Mouse (Mus musculus) embryonic facial prominence, embryonic 13.5 days (tissue): ENCODE results near the gene AC129217.1. TPM values are rescaled to one million over a fixed set of nuclear protein-coding genes. Genes with fewer than 3 reads are reported as not detected.

Source experiments
- ATAC-seq: fragments of 200-750 bp; cut with Nextera tagmentation; 2 replicates; pipeline ENCODE4 v1.8.0; 2017; ENCODE audit warnings: low read depth; ENCODE audit not compliant: insufficient number of reproducible peaks, insufficient read depth, low FRiP score, low TSS enrichment
- H3K27ac ChIP-seq: fragments of 300-500 bp; sonication (generic); 2 replicates; pipeline ENCODE4 v1.5.1; 2015; ENCODE audit warnings: moderate library complexity, mild to moderate bottlenecking, inconsistent platforms
- H3K27me3 ChIP-seq: fragments of 300-500 bp; sonication (generic); 2 replicates; pipeline ENCODE4 v1.6.1; 2015; ENCODE audit warnings: mild to moderate bottlenecking, inconsistent platforms
- H3K36me3 ChIP-seq: fragments of 300-500 bp; sonication (generic); 2 replicates; pipeline ENCODE4 v1.6.1; 2015; ENCODE audit warnings: mild to moderate bottlenecking, inconsistent platforms
- H3K4me1 ChIP-seq: fragments of 300-500 bp; sonication (generic); 2 replicates; pipeline ENCODE4 v1.6.1; 2015; ENCODE audit warnings: inconsistent platforms
- H3K4me2 ChIP-seq: fragments of 300-500 bp; sonication (generic); 2 replicates; pipeline ENCODE4 v1.6.1; 2015; ENCODE audit warnings: moderate library complexity, mild to moderate bottlenecking, inconsistent platforms
- H3K4me3 ChIP-seq: fragments of 300-500 bp; sonication (generic); 2 replicates; pipeline ENCODE4 v1.5.1; 2015; ENCODE audit warnings: mild to moderate bottlenecking, inconsistent platforms
- H3K9ac ChIP-seq: fragments of 300-500 bp; sonication (generic); 2 replicates; pipeline ENCODE4 v1.6.1; 2015; ENCODE audit warnings: mild to moderate bottlenecking, inconsistent platforms
- H3K9me3 ChIP-seq: fragments of 300-500 bp; sonication (generic); 2 replicates; pipeline ENCODE4 v1.6.1; 2016; ENCODE audit warnings: inconsistent platforms
- WGBS: fragments of 180-500 bp; shearing (Covaris S2); methylation state at CpG from one replicate; pipeline ENCODE4 v1.1.7; 2015; ENCODE audit warnings: mixed read lengths; 5-methylcytosine and 5-hydroxymethylcytosine counted together
- microRNA-seq: library from miRNA; unstranded; fragments of <30 nt; microRNA quantifications from one replicate; pipeline ENCODE4, GENCODE M21; 2016
- polyA plus RNA-seq: library from polyadenylated mRNA; unstranded; fragments of >200 nt; fragmentation: Nextera tagmentation; extraction: Ambion mirVana; gene quantifications from 2 replicates; pipeline ENCODE4 v1.2.1, GENCODE M21; 2015

The AC129217.1 gene
- polyA plus RNA-seq, 1 experiment from 2014 or later, result not detected

GRCm38 (mm10) chr19:8875031-8875430 lies 45.5 kb downstream of the AC129217.1 start:
- H3K4me1 ChIP-seq, result peaks cover 19% of the 10 kb centered on the region
- WGBS, result 92% methylated on average over 7 of the region's 7 CpGs
- H3K27me3 ChIP-seq, result no peaks in the 10 kb centered on the region
- no peak overlapping the region for H3K9ac ChIP-seq
- no peak for ATAC-seq
- H3K9me3 ChIP-seq, result no peaks in the 10 kb centered on the region
- no peak overlapping the region for H3K4me3 ChIP-seq
- H3K4me2 ChIP-seq, result no peak overlapping the region
- no peak overlapping the region for H3K27ac ChIP-seq
- peaks cover 55% of the 10 kb centered on the region for H3K36me3 ChIP-seq

GRCm38 (mm10) chr19:8880311-8881033 lies 50.9 kb downstream of the AC129217.1 start, which contains the start of gene Uqcc3:
Uqcc3 (minus strand) TSS chr19:8880923.
- peak; percentile 91 for ATAC-seq
- H3K9me3 ChIP-seq, result no peaks in the 10 kb centered on the region

GRCm38 (mm10) chr19:8881034-8881392 lies 51.4 kb downstream of the AC129217.1 start:
- H3K27me3 ChIP-seq, result no peaks in the 10 kb centered on the region
- peak overlapping the region; percentile 86 for H3K4me3 ChIP-seq
- no peak overlapping the region for H3K27ac ChIP-seq
- H3K4me2 ChIP-seq, result peak overlapping the region; percentile 87
- ATAC-seq, result no peak
- H3K9ac ChIP-seq, result peak overlapping the region; percentile 93
- peaks cover 9% of the 10 kb centered on the region for H3K4me1 ChIP-seq
- 20% methylated on average over 3 of the region's 3 CpGs for WGBS
- no peaks in the 10 kb centered on the region for H3K9me3 ChIP-seq
- H3K36me3 ChIP-seq, result peaks cover 25% of the 10 kb centered on the region

More at GRCm38 (mm10) chr19:8880311-8881033, 50.9 kb downstream of the AC129217.1 start, which contains the start of gene Uqcc3:
- peak within 1 kb of the TSS; percentile 87 for H3K4me2 ChIP-seq
- H3K36me3 ChIP-seq, result peaks cover 30% of the 10 kb centered on the region
- H3K27ac ChIP-seq, result peak within 1 kb of the TSS; percentile 83
- under 1% methylated on average over 42 of the region's 42 CpGs for WGBS
- H3K27me3 ChIP-seq, result no peaks in the 10 kb centered on the region
- H3K4me3 ChIP-seq, result peak within 1 kb of the TSS; percentile 86
- peaks cover 9% of the 10 kb centered on the region for H3K4me1 ChIP-seq
- peak within 1 kb of the TSS; percentile 93 for H3K9ac ChIP-seq

- ATAC-seq, result no peak
- no peak within 1 kb of the TSS for H3K27ac ChIP-seq
- H3K36me3 ChIP-seq, result peaks cover 10% of the 10 kb centered on the region
- H3K4me2 ChIP-seq, result no peak within 1 kb of the TSS
- WGBS, result 79% methylated on average over 3 of the region's 3 CpGs
- H3K9ac ChIP-seq, result no peak within 1 kb of the TSS
- no peaks in the 10 kb centered on the region for H3K27me3 ChIP-seq
- no peaks in the 10 kb centered on the region for H3K9me3 ChIP-seq
- peaks cover 19% of the 10 kb centered on the region for H3K4me1 ChIP-seq
- no peak within 1 kb of the TSS for H3K4me3 ChIP-seq
Measured at GRCm38 (mm10) chr19:8883616-8884015, 54.0 kb downstream of the AC129217.1 start, which contains the start of the genes Lbhd1 and Gm49403. Lbhd1 (plus strand) TSS chr19:8883732. Gm49403 (plus strand) TSS chr19:8883930.

GRCm38 (mm10) chr19:8886916-8887584 lies 57.5 kb downstream of the AC129217.1 start:
- peak overlapping the region; percentile 67 for H3K4me2 ChIP-seq
- WGBS, result 45% methylated on average over 1 of the region's 1 CpGs
- peaks cover 17% of the 10 kb centered on the region for H3K4me1 ChIP-seq
- H3K27ac ChIP-seq, result peak overlapping the region; percentile 91
- ATAC-seq, result no peak
- peak overlapping the region; percentile 71 for H3K4me3 ChIP-seq
- no peaks in the 10 kb centered on the region for H3K27me3 ChIP-seq
- no peaks in the 10 kb centered on the region for H3K9me3 ChIP-seq
- peaks cover 16% of the 10 kb centered on the region for H3K36me3 ChIP-seq
- peak overlapping the region; percentile 93; the same call in 1 of the 2 replicates for H3K9ac ChIP-seq

DNA sequence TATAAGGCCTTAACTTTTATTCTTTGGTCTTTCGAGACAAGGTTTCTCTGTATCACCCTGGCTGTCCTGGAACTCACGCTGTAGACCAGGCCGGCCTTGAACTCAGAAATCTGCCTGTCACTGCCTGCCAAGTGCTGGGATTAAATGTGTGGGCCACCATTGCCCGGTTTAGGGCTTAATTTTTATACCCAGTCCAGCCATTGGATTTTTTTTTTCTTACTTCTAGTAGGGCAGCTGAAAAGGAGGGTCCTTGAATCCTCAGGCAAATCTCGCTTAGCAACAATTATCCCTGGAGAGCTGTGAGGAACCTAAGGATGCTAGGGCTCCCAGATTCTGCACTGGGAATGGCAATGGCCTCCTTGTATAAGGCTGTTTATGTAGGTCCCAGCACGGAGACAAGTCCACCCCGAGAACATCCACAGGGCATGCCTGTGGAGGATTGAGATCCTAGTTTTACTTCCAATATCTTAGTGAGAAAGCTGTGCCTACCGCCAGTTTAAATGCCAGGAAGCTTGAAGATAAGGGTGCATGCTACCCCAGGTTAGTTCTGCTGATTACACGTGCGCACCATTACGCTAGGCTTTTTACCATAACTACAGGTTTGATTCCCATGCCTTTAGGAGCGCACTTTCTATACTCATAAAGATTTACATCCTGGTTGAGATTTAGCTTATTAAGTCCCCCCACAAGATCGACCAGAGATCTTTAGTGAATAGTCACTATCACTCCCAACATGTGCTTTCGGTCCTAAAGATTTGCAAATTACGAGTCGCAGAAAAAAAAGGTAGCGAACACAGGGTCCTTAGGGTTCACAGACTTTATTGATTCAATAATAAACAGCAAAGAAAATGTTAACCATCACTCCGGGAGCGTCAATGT lies 58.3 kb downstream of the AC129217.1 start:
- H3K9me3 ChIP-seq, result no peaks in the 10 kb centered on the region
- no peaks in the 10 kb centered on the region for H3K27me3 ChIP-seq
- H3K4me1 ChIP-seq, result peaks cover 17% of the 10 kb centered on the region
- H3K27ac ChIP-seq, result peak overlapping the region; percentile 91
- H3K9ac ChIP-seq, result peak overlapping the region; percentile 93
- ATAC-seq, result no peak
- WGBS, result 14% methylated on average over 19 of the region's 19 CpGs
- peak overlapping the region; percentile 71 for H3K4me3 ChIP-seq
- H3K36me3 ChIP-seq, result peaks cover 16% of the 10 kb centered on the region
- H3K4me2 ChIP-seq, result peak overlapping the region; percentile 67

GRCm38 (mm10) chr19:8888511-8889385 lies 59.2 kb downstream of the AC129217.1 start, which contains the start of the genes 1810009A15Rik and Gm49416:
1810009A15Rik (plus strand) TSS chr19:8888853.
Gm49416 (plus strand) TSS chr19:8888926.
- Histone ChIP-seq H3K9me3 (no peaks in the 10 kb centered on the region), H3K27me3 (no peaks in the 10 kb centered on the region), H3K36me3 (peaks cover 16% of the 10 kb centered on the region), H3K27ac (peak within 1 kb of the TSS; percentile 91), H3K9ac (peak within 1 kb of the TSS; percentile 93), H3K4me1 (peaks cover 22% of the 10 kb centered on the region), H3K4me3 (peak within 1 kb of the TSS; percentile 71), H3K4me2 (peak within 1 kb of the TSS; percentile 67)
- ATAC-seq, result peak; percentile 92
- WGBS, result under 1% methylated on average over 58 of the region's 58 CpGs

Small RNA genes lying within 50 kb of the gene (microRNA-seq; reads per million reads assigned to microRNA genes)
- gene Mir5136, result not detected

Other genes starting within 250 kb of the AC129217.1 start
- not detected in 2 replicates for gene Slc22a8, start 238.5 kb upstream of the AC129217.1 start, polyA plus RNA-seq
- 0.08 and 0.12 TPM in 2 replicates for gene Slc22a6, start 211.7 kb upstream of the AC129217.1 start, polyA plus RNA-seq
- 0.66 and 1.4 TPM in 2 replicates for gene Chrm1, start 166.0 kb upstream of the AC129217.1 start, polyA plus RNA-seq
- gene Slc3a2, start 106.4 kb upstream of the AC129217.1 start, polyA plus RNA-seq, result 99.9 and 116 TPM in 2 replicates
- 88.6 and 100 TPM in 2 replicates for gene Wdr74, start 93.9 kb upstream of the AC129217.1 start, polyA plus RNA-seq
- 2.2 and 2.7 TPM in 2 replicates for gene 1700092M07Rik, start 89.1 kb upstream of the AC129217.1 start, polyA plus RNA-seq
- 182 and 184 TPM in 2 replicates for gene Stx5a, start 88.4 kb upstream of the AC129217.1 start, polyA plus RNA-seq
- gene Nxf1, start 72.7 kb upstream of the AC129217.1 start, polyA plus RNA-seq, result 199 and 230 TPM in 2 replicates
- gene Tmem223, start 58.8 kb upstream of the AC129217.1 start, polyA plus RNA-seq, result 211 and 227 TPM in 2 replicates
- gene Tmem179b, start 55.3 kb upstream of the AC129217.1 start, polyA plus RNA-seq, result 67.6 and 76.1 TPM in 2 replicates
- 28.5 and 35.6 TPM in 2 replicates for gene Taf6l, start 43.4 kb upstream of the AC129217.1 start, polyA plus RNA-seq
- gene Polr2g, start 31.2 kb upstream of the AC129217.1 start, polyA plus RNA-seq, result 175 and 178 TPM in 2 replicates
- gene Zbtb3, start 27.2 kb upstream of the AC129217.1 start, polyA plus RNA-seq, result 5.5 and 6.0 TPM in 2 replicates
- gene Ttc9c, start 10.4 kb upstream of the AC129217.1 start, polyA plus RNA-seq, result 78.7 and 82.9 TPM in 2 replicates
- 7.4 and 7.6 TPM in 2 replicates for gene Hnrnpul2, start 9.8 kb upstream of the AC129217.1 start, polyA plus RNA-seq
- 52.6 and 53.3 TPM in 2 replicates for gene Bscl2, start 7.7 kb downstream of the AC129217.1 start, polyA plus RNA-seq
- 10.4 and 10.6 TPM in 2 replicates for gene Gng3, start 9.4 kb downstream of the AC129217.1 start, polyA plus RNA-seq
- gene Lrrn4cl, start 21.0 kb downstream of the AC129217.1 start, polyA plus RNA-seq, result 0.65 and 0.74 TPM in 2 replicates
- gene Ubxn1, start 41.7 kb downstream of the AC129217.1 start, polyA plus RNA-seq, result 184 and 189 TPM in 2 replicates
- 64.2 and 72.3 TPM in 2 replicates for gene Uqcc3, start 51.1 kb downstream of the AC129217.1 start, polyA plus RNA-seq
- 56.0 and 91.0 TPM in 2 replicates for gene Lbhd1, start 54.0 kb downstream of the AC129217.1 start, polyA plus RNA-seq
- gene Gm49403, start 54.2 kb downstream of the AC129217.1 start, polyA plus RNA-seq, result not detected in 2 replicates
- gene 1810009A15Rik, start 59.1 kb downstream of the AC129217.1 start, polyA plus RNA-seq, result 84.9 and 90.0 TPM in 2 replicates
- not detected in 2 replicates for gene Gm49416, start 59.2 kb downstream of the AC129217.1 start, polyA plus RNA-seq
- 36.7 and 42.6 TPM in 2 replicates for gene Ints5, start 63.2 kb downstream of the AC129217.1 start, polyA plus RNA-seq
- 107 and 108 TPM in 2 replicates for gene Ganab, start 68.3 kb downstream of the AC129217.1 start, polyA plus RNA-seq
- 44.7 and 54.6 TPM in 2 replicates for gene B3gat3, start 90.6 kb downstream of the AC129217.1 start, polyA plus RNA-seq
- 2.7 and 3.3 TPM in 2 replicates for gene Rom1, start 99.6 kb downstream of the AC129217.1 start, polyA plus RNA-seq
- gene Eml3, start 99.8 kb downstream of the AC129217.1 start, polyA plus RNA-seq, result 32.3 and 32.8 TPM in 2 replicates
- gene Mta2, start 112.1 kb downstream of the AC129217.1 start, polyA plus RNA-seq, result 187 and 189 TPM in 2 replicates
- gene Tut1, start 124.1 kb downstream of the AC129217.1 start, polyA plus RNA-seq, result 33.6 and 34.5 TPM in 2 replicates
- 481 and 529 TPM in 2 replicates for gene Eef1g, start 137.3 kb downstream of the AC129217.1 start, polyA plus RNA-seq
- 51.0 and 57.8 TPM in 2 replicates for gene Ahnak, start 159.5 kb downstream of the AC129217.1 start, polyA plus RNA-seq